Mouse (Mus musculus): ENCODE results near the gene Kpna3.

The Kpna3 gene

DNA sequence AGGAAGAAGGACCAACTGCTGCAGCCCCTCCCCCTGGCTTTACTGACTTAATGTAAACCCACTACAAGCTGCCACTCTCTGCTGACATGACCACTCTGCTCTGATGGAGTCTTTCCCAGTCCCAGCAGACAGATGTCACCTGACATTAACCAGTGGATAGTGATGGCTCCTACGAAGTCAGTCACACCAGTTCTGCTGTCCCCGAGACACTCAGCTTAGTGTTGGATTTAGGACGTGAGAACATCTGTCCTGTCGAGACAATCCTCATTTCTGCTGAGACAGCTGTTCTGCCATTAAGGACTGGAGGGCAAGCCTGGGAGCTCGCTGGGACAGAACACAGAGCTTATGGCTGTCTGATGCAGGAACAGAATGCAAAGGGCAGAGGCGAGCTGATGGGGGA is 88.9 kb downstream of the Kpna3 start:
- no peak for TF ChIP-seq GATA4 (IDR thresholded peaks at IDR 0.05; ENCODE audit: insufficient replicate concordance, low read length)

DNA sequence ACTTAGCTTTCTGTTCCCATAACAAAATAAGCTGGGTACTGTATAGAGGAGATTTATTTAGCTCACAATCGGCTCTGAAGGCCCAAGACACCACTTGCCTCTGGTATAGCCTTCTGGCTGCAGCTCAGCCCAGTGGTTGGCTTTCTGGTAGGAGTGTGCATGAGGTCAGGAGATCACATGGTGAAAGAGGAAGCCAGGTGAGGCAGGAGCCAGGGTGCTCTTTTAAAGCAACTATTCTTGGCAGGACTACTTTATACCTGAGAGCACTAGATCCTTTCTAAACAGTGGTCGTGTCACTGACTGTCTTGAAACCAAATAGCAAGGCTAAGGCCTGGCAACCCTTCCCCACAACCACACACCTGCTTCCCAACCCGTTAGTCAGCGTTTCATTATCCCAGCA is 89.8 kb downstream of the Kpna3 start:
- no peak for TF ChIP-seq GATA4 (IDR thresholded peaks at IDR 0.05; ENCODE audit: insufficient replicate concordance, low read length)

GRCm38 (mm10) chr14:61346827-61347698 is 92.6 kb downstream of the Kpna3 start:
- no peak for TF ChIP-seq GATA4 (IDR thresholded peaks at IDR 0.05; ENCODE audit: insufficient replicate concordance, low read length)

GRCm38 (mm10) chr14:61344590-61344989 is 95.1 kb downstream of the Kpna3 start:
- TF ChIP-seq GATA4 (IDR thresholded peaks at IDR 0.05; ENCODE audit: insufficient replicate concordance, low read length), result no peak

- no peak for TF ChIP-seq GATA4 (IDR thresholded peaks at IDR 0.05; ENCODE audit: insufficient replicate concordance, low read length)
Observed at GRCm38 (mm10) chr14:61339381-61339780, 100.3 kb downstream of the Kpna3 start.

DNA sequence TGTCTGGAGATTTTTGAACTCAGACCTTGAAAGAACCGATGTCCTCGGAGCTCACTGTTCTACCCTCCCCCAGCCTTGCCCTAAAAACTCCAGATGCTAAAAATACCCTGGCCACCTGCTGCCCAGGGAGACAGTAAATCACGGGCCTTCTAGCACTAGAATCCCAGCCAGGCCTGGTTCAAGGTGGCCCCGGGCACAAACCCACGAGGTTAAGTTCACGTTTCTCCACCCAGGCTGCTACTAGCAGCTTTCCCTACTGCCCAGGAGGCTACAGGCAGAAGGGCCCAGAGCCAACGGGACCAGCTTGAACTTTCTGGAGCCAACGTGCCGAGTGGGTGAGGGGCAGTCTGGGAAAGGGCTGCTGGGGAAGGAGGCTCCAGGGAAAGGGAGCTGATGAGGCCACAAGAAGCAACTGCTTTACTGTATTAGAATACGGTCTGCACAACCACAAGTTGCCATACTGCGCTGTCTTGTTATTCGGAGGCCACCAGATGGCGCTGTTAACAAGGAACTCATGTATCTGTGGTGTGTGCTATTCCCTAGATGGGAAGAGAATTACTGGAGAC is 108.6 kb downstream of the Kpna3 start:
- TF ChIP-seq GATA4 (IDR thresholded peaks at IDR 0.05; ENCODE audit: insufficient replicate concordance, low read length), result no peak

GRCm38 (mm10) chr14:61330591-61330990 is 109.1 kb downstream of the Kpna3 start:
- TF ChIP-seq GATA4 (IDR thresholded peaks at IDR 0.05; ENCODE audit: insufficient replicate concordance, low read length), result no peak

DNA sequence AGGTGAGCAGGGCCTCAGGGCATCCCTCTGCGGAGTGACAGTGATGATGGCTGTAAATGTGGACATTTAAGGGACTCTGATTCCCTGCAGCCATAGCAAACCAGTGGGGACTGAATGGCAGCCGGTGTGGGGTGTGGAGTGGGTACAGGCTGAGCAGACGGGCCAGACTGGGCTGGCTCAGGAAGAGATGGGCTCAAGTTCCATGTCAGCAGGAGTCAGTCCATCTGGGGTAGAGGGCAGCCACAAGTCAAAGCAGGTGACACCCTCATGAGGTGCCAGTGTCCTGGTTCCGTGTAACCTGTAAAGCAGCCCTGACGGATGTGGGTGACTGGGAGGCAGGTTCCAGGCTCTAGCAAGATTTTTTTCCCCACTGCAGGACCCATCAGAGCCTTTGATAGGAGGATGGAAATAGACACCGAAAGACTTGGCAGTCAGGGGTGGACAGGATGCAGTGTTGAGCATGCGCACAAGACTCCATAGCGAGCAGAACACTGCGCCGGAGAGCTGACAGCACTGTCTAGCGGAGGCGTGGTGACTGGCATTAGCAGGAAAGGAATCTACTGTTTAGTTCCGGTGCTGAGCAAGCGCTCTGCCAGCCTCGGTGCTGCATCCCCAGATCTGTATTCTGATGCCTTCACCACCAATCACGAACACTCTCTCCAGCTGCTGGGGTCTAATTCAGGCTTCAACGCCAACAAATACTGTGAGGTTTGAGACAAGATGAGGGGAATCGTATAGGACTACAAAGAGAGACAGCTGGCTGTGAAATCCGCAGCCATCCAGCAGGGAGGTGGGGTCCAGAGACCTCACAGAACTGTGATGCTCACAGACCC is 111.8 kb downstream of the Kpna3 start:
- TF ChIP-seq GATA4 (IDR thresholded peaks at IDR 0.05; ENCODE audit: insufficient replicate concordance, low read length), result no peak

GRCm38 (mm10) chr14:61322740-61323139 is 116.9 kb downstream of the Kpna3 start:
- TF ChIP-seq GATA4 (IDR thresholded peaks at IDR 0.05; ENCODE audit: insufficient replicate concordance, low read length), result no peak

- TF ChIP-seq GATA4 (IDR thresholded peaks at IDR 0.05; ENCODE audit: insufficient replicate concordance, low read length), result no peak
Observed at GRCm38 (mm10) chr14:61321200-61321599, 118.5 kb downstream of the Kpna3 start.

DNA sequence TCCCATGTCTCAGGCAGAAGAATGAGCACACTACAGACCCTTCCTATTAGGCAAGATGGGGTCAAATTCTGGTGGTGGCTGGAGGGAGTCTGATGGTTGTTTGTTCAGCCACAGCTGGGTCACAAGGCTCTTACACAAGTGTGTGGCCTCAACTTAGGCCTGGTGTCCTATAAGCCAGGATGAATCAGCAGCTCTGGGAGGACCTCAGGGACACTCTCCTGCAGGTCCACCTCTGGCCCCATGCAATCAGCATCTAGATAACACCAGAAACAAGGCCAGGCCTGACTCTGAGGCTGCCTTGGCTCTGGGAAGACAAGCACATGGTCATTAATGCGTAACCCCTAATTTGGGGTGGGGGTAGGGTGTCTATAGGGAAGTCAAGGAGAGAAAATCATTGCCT is 118.9 kb downstream of the Kpna3 start:
- no peak for TF ChIP-seq GATA4 (IDR thresholded peaks at IDR 0.05; ENCODE audit: insufficient replicate concordance, low read length)

DNA sequence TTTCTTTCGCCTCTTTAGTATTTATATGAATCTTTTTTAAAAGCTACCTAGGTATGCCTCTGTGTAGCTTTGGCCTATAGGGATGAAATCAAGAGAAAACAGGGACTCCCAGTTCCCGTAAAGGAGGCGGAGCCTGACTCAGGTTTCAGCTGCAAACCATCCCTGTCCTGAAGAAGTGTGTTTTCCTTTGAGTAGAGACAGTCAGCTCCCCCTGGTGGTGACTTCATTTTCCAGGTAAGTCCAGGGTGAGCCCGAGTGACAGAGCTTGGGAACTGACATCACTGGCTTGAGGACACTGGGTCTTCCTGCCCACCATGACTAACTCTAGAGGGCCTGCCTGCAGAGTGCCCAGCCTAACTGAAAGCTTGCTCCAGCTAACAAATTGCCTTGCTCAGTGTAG is 122.8 kb downstream of the Kpna3 start:
- TF ChIP-seq GATA4 (IDR thresholded peaks at IDR 0.05; ENCODE audit: insufficient replicate concordance, low read length), result no peak

All from liver, adult (tissue).